Mouse (Mus musculus): ENCODE data around the gene Fam167b.

DNA sequence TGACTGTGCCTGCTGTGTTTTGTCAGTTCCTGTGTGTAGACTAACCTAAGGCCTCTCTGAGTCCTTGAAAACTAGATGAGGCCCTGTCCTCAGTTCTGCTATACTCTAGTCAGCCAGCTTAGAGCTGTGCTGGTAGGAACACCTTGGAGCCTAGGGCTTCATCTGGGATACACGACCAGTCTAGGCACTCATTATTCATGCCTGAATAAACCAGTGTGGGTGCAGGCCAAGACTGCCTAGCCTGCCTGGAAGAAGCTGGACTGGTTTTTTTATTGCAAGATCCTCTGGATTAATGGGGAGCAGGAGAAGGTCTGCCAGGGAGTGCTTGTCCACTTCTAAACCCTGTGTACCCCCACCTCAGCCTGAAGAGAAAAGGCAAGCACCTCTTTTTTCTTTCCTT lies 8.6 kb upstream of the Fam167b start:
- no peak for TF ChIP-seq IRF4 (IDR thresholded peaks at IDR 0.05; ENCODE audit: low read depth, low read length)
- no peak for TF ChIP-seq TBP (conservative IDR thresholded peaks at IDR 0.05; ENCODE audit: low read depth, low read length)
- TF ChIP-seq TCF12 (IDR thresholded peaks at IDR 0.05; ENCODE audit: low read depth, low read length) = no peak
- no peak for TF ChIP-seq USF2 (conservative IDR thresholded peaks at IDR 0.05; ENCODE audit: low read depth, low read length)
- TF ChIP-seq POLR2A (IDR thresholded peaks at IDR 0.05; ENCODE audit: low read depth, low read length) = no peak
- no peak for TF ChIP-seq CTCF (conservative IDR thresholded peaks at IDR 0.05 in 1 of 2, IDR thresholded peaks at IDR 0.05 in 1 of 2; ENCODE audit: low read depth in 2 of 2, low read length in 2 of 2)
- no peak for TF ChIP-seq ZNF384 (IDR thresholded peaks at IDR 0.05; ENCODE audit: low read depth, low read length)
- TF ChIP-seq POLR2AphosphoS2 (IDR thresholded peaks at IDR 0.05; ENCODE audit: low read depth, low read length) = no peak
- no peak for TF ChIP-seq PAX5 (IDR thresholded peaks at IDR 0.05; ENCODE audit: low read length)
- TF ChIP-seq EP300 (IDR thresholded peaks at IDR 0.05; ENCODE audit: low read length) = no peak
- TF ChIP-seq ZC3H11A (IDR thresholded peaks at IDR 0.05; ENCODE audit: low read depth, low read length) = no peak
- no peak for TF ChIP-seq RAD21 (IDR thresholded peaks at IDR 0.05; ENCODE audit: low read depth, low read length)
